Mouse (Mus musculus) fibroblast of lung, adult 2 months (primary cell): ENCODE results near the gene Il11ra2.
"Not testable (repeated sequence)": the region's sequence is repeated elsewhere in the genome, so short reads cannot be mapped to it uniquely, and the experiment has no call there.

Experiments used
- DNase-seq: peaks from one replicate; pipeline ENCODE4 v3.0.0-alpha.2; 2011; ENCODE audit warnings: low read depth

Il11ra2 gene

DNA sequence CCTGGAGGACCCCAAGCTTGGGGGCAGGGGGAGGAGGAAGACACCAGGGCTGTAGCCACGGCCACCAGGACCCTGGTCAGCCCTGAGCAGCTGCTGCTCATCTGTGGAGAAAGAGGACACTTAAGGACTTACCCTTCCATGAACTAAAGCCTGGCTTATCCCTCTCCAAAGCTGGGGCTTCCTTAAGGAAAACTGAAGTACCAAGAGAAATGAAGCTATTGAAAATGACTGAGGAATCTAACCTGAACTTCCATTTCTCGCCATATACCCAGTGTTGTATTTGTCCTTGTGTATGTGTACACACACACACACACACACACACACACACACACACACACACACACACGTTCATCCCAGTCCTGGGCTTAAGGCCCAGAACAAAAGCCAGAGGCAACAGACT is at the start of gene Il11ra2:
TSS of gene Il11ra2 (minus strand) at position 101 of the 400 bp plus-strand sequence.
- not testable (repeated sequence) for DNase-seq

DNA sequence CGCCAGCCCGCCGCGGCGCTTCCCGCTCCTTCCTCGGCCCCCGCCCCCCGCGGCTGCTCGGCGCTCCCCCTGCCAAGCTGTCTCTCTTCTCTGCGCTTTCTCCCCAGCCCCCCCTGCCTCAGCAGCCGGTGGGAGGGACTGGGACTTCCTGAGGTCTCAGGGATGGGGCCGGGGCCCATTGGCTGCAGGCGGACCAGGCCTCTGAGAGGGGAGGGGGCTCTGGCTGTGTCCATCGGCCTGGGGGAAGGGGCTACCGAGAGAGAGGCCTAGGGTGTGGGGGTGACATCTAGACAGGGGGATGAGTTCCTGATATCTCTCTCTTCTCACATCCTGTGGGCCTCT is 20.5 kb upstream of the Il11ra2 start:
- DNase-seq: not testable (repeated sequence)

DNA sequence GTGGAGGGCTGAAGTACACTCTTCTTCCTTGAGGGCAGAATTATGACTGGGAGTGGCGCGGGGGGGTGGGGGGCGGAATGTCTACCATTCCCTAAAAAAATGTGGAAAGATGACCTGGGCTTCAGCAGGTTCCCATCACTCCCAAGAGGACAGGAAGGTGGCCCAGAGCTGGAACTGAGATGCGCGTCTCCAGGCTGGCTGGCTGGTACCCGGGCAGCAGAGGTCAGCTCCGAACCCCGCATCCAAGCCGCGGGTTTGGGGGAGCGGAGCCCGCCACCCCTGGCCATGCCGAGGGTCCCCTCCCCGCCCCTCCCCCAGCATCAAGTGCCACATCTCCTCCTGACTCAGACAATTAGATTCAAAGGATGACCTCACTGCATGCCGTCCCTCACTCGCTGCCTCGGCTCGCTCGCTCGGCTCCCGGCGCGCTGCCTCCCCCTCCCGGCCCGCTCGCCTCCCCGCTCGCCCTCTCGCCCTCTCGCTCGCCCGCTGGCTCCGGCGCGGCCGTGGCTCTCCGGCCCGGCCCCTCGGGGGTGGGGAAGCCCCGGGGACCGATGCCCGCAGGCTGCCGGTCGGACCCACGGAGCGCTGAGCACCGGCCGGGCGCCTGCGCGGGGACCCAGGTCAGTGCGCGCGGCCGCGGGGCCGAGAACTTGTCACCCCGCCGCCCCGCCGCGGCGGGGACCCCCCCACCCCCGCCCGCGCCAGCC is 19.9 kb upstream of the Il11ra2 start:
- DNase-seq: not testable (repeated sequence)

DNA sequence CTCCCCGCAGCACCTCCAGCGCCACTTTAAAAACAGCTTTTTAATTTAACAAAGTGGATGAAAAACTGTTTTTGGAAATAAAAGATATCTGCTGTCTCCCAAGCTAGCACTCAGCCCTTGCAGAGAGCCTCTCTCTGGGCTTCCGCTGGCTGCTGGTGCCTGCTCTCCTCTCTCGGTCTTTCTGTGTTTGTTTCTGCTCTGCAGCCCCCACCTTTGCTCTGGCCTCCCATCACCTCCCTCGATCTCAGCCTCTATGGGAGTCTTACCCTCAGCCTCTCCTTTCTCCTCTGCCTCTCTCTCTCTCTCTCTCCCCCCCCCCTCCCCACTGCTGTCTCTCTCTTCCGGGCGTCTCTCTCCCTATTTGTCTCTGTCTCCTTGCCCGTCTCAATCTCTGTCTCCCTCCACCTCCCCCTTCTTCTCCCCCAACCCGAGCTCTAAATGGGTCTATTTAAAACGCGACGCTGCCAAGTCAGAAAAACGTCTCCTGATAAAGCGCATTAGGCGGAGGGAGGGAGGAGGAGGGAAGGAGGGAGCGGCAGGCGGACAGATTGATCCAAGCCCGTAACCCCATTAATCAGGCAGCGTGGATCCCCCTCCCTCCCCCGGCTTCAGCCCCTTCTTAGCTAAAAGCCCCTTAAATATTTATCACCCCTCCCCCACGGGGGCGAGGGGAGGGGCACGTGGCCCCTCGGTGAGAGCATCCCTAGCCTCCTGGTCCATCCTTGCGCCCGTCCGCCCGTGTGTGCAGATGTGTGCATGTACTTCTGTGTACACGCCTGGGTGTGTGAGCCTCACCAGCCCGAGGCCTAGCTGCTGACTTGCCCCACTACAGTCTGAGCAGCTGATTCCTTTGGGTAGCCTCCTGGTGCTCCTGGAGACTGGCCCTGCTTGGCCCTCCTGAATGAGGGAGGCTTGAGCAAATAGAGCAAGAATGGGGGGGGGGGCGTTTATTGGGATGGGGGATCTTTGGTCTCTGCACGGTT is 19.0 kb upstream of the Il11ra2 start:
- not testable (repeated sequence) for DNase-seq

DNA sequence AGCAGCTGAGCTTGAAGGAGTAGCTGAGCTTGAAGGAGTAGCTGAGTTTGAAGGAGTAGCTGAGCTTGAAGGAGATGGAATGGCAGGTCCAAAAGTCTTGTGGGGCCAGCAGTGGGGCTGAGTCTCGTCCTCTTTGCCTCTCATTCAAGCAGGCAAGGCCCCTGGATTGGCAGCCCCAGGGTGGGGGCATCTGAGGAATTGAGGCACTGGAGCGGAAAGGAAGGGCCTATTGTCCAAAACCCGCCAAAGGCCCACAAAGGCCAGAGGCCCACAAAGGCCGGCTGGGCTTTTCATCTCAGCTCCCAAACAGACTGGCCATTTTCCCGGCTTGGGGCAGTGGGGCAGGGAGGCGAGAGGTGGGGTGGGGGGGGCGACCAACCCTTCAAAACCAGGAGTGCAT is 17.7 kb upstream of the Il11ra2 start:
- not testable (repeated sequence) for DNase-seq

DNA sequence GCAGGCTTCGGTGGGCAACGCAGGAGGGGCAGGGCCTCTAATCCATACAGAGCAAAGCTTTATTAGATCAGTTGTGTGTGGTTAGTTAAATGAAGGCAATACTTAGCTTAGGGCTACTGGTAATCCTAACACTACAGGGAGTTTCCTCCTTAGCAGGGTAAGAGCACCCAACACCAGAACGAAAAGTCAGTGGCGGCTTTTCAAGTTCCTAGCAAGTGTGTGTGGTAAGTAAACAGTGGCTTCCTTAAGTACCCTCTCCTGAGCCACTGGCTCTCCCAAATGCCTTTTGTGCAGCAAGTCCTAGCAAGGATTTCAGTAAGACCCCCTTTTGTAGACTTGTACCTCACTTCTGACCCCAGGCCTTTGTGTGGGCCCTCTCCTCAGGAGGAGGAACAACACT is 13.7 kb upstream of the Il11ra2 start:
- DNase-seq: not testable (repeated sequence)

DNA sequence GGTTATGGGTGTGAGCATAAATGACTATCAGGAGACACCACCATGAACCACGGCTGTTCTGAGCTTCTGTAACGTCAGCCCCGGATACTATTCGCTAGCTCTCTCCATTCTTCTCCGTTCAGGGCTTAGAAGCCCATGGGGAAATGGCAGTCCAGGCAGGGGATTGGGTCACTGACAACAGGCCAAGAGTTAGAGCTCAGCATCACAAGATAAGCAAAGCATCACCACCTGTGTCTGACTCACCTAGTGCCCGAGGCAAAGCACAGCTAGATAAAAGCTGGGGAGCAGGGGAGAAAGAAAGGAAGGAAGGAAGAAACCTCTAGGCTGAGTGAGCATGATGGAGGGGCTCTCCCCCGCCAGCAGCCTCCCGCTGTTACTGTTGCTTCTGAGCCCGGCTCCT is 6.7 kb downstream of the Il11ra2 start, which contains the start of gene Ccl27b:
TSS of gene Ccl27b (plus strand) at position 301 of the 400 bp plus-strand sequence.
- DNase-seq: not testable (repeated sequence)

DNA sequence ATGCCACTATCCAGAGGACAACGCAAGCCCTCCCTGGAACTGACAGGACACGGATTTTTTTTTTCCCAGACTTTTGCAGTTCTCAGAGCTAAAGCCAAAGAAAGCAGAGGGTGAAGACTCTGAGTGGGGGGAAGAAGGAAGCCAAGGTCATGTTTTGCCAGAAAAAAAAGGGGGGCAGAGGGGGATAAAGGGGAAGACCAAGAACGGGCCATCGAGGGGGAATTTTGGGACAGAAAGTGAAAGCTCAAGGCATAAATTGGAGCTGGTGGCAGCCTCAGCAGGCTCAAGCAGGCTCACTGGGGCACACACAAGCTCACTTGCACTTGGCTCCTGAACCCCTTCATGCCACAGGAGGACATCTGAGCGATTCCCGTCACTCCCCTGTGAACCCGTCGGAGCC is 32.3 kb downstream of the Il11ra2 start, which contains the start of gene Gm2564:
TSS of gene Gm2564 (plus strand) at position 301 of the 400 bp plus-strand sequence.
- DNase-seq: not testable (repeated sequence)

DNA sequence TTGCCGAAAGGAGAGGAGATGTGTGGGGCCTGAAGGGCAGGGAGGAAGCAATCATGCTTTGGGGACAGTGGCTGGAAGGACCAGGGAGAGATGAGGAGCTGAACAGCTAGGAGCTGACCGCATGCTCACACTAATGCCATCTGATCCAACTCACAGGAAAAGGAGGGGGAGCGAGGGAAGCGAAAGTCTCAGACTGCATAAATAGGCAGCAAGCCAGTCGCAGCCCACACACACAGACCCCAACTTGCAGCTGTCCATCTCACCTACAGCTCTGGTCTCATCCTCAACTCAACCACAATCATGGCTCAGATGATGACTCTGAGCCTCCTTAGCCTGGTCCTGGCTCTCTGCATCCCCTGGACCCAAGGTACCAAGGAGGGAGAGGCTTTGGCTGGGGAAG is 49.8 kb downstream of the Il11ra2 start, which contains the start of gene Gm10591:
TSS of gene Gm10591 (plus strand) at position 301 of the 400 bp plus-strand sequence.
- not testable (repeated sequence) for DNase-seq
